ENCODE assay signal across 8 mouse cellular contexts in genomic region chr11:116004840-116005700, GRCm38 (mm10). TPM values are rescaled to one million over a fixed set of nuclear protein-coding genes. Genes with fewer than 3 reads are reported as not detected.
DNase-seq lines count a peak whose midpoint lies in the region; ATAC-seq and TF ChIP-seq lines count a peak whose summit lies in the region.

No protein-coding gene starts in this region.

- 8% methylated on average over 48 of the region's 54 CpGs for WGBS in forebrain, embryonic 16.5 days

- peaks cover 3 to 22% of the 10 kb centered on the region in 2 experiments; a peak in 3 of 4 replicates for H3K4me1 ChIP-seq in ES-E14 (ENCODE audit: control insufficient read depth in 2 of 2, insufficient read depth in 2 of 2, low read length in 2 of 2, poor library complexity in 1 of 2)
- H3K4me1 ChIP-seq in forebrain, embryonic 16.5 days (replicated peaks; ENCODE audit: control insufficient read depth, insufficient read depth, low read length), result peaks cover 12% of the 10 kb centered on the region

- H3K4me2 ChIP-seq in forebrain, embryonic 16.5 days (ENCODE audit: low read length), result peak overlapping the region; percentile 72

- peaks cover 28% of the 10 kb centered on the region for H3K36me3 ChIP-seq in ES-E14 (ENCODE audit: control insufficient read depth, insufficient read depth, low read length, poor library complexity, severe bottlenecking)
- H3K36me3 ChIP-seq in forebrain, embryonic 16.5 days (ENCODE audit: control insufficient read depth, insufficient read depth), result no peaks in the 10 kb centered on the region

- DNase-seq in ES-E14 (ENCODE audit: low read depth, low spot score), result no peak
- peak; percentile 75 for DNase-seq in c-Kit-positive CD71-negative TER-119-negative erythroid progenitor cells, embryonic 14.5 days (ENCODE audit: low read depth)
- DNase-seq in heart, postnatal 4 days, result peak; percentile 89
- DNase-seq in layer of hippocampus, adult 9-11 months, result peak; percentile 45
- DNase-seq in lung, postnatal 4 days, result peak; percentile 91 to 92
- peak; percentile 84 for DNase-seq in retina, postnatal 1 day
- peak; percentile 64 to 79 for DNase-seq in urinary bladder, postnatal 36 days (ENCODE audit: low spot score in 2 of 2)

- peak overlapping the region; percentile 37 to 67 for H3K4me3 ChIP-seq in ES-E14 (ENCODE audit: insufficient read depth in 1 of 2, low read depth in 1 of 2, low read length in 2 of 2, poor library complexity in 1 of 2, severe bottlenecking in 1 of 2)
- H3K4me3 ChIP-seq in forebrain, embryonic 16.5 days (replicated peaks; ENCODE audit: low read length), result peak overlapping the region; percentile 43

- H3K27me3 ChIP-seq in forebrain, embryonic 16.5 days (replicated peaks; ENCODE audit: control insufficient read depth, insufficient read depth, low read length), result no peaks in the 10 kb centered on the region

- ATAC-seq in forebrain, embryonic 16.5 days, result peak; percentile 61

- no peak overlapping the region for H3K27ac ChIP-seq in ES-E14 (ENCODE audit: insufficient read depth, low read depth, low read length, poor library complexity, severe bottlenecking)
- H3K27ac ChIP-seq in forebrain, embryonic 16.5 days (ENCODE audit: low read length), result no peak overlapping the region

- in situ Hi-C loops in ES-E14 (cut with MboI; ENCODE audit: low sequenced_read_pairs in 2 of 2, unreplicated experiment in 2 of 2), result no loop called here

- no peaks in the 10 kb centered on the region for H3K9me3 ChIP-seq in ES-E14 (ENCODE audit: control insufficient read depth, insufficient read depth, low read depth, low read length)
- H3K9me3 ChIP-seq in forebrain, embryonic 16.5 days (ENCODE audit: control insufficient read depth, low read length), result no peaks in the 10 kb centered on the region

- peak overlapping the region; percentile 63 for H3K9ac ChIP-seq in ES-E14 (ENCODE audit: insufficient read depth, low read depth, low read length, poor library complexity, severe bottlenecking)
- peak overlapping the region; percentile 65 for H3K9ac ChIP-seq in forebrain, embryonic 16.5 days (replicated peaks; ENCODE audit: low read depth, low read length)

TF ChIP-seq in ES-E14, 5 proteins besides CTCF, POLR2A, EP300 and RAD21:
- TF ChIP-seq HCFC1 (IDR thresholded peaks at IDR 0.05; ENCODE audit: borderline replicate concordance, insufficient read depth, low read length) (no peak), CHD2 (IDR thresholded peaks at IDR 0.05; ENCODE audit: low read depth, low read length) (no peak), MAFK (IDR thresholded peaks at IDR 0.05; ENCODE audit: insufficient read depth, low read depth, low read length) (no peak), ZC3H11A (IDR thresholded peaks at IDR 0.05; ENCODE audit: borderline replicate concordance, low read depth, low read length) (no peak), ZNF384 (IDR thresholded peaks at IDR 0.05; ENCODE audit: low read depth, low read length) (no peak)

RNA-seq across cellular contexts. Expression of gene Galk1, which starts 7.4 kb away (rescaled TPM):
- 144 and 195 TPM in 2 replicates for total RNA-seq in ES-E14 (2012; rRNA removed)
- polyA plus RNA-seq in forebrain, embryonic 16.5 days (2015; fragmentation: Nextera tagmentation; extraction: Ambion mirVana), result 61.3 and 64.2 TPM in 2 replicates
- 10 to 100 TPM; 52.9 to 54.3 TPM for total RNA-seq in heart, postnatal 4 days (2021)

RNA-seq across cellular contexts. Expression of gene H3f3b, which starts 22.7 kb away (rescaled TPM):
- 504 and 729 TPM in 2 replicates for total RNA-seq in ES-E14 (2012; rRNA removed)
- 2,318 and 2,532 TPM in 2 replicates for polyA plus RNA-seq in forebrain, embryonic 16.5 days (2015; fragmentation: Nextera tagmentation; extraction: Ambion mirVana)
- total RNA-seq in heart, postnatal 4 days (2021), result 100 to 1,000 TPM; 466 to 502 TPM

RNA-seq across cellular contexts. Expression of gene Unk, which starts 25.1 kb away (rescaled TPM):
- 32.5 and 39.6 TPM in 2 replicates for total RNA-seq in ES-E14 (2012; rRNA removed)
- polyA plus RNA-seq in forebrain, embryonic 16.5 days (2015; fragmentation: Nextera tagmentation; extraction: Ambion mirVana), result 37.6 and 42.1 TPM in 2 replicates
- total RNA-seq in heart, postnatal 4 days (2021), result 10 to 100 TPM; 22.3 to 25.0 TPM

RNA-seq across cellular contexts. Expression of gene Itgb4, which starts 30.6 kb away (rescaled TPM):
- 9.6 and 26.3 TPM in 2 replicates for total RNA-seq in ES-E14 (2012; rRNA removed)
- 0.67 and 0.80 TPM in 2 replicates for polyA plus RNA-seq in forebrain, embryonic 16.5 days (2015; fragmentation: Nextera tagmentation; extraction: Ambion mirVana)
- total RNA-seq in heart, postnatal 4 days (2021), result 1 to 10 TPM; 5.0 to 5.4 TPM
